Mouse (Mus musculus): Measurements from ENCODE around the gene Sergef.

GRCm38 (mm10) chr7:46572803-46573594 is 66.6 kb downstream of the Sergef start:
- TF ChIP-seq POLR2A (IDR thresholded peaks at IDR 0.05; ENCODE audit: borderline replicate concordance, low read depth, low read length) (no peak), CTCF (IDR thresholded peaks at IDR 0.05; ENCODE audit: low read depth, low read length) (no peak)
